Comparison of ENCODE assay signal across 15 mouse cellular contexts in the genomic region with DNA sequence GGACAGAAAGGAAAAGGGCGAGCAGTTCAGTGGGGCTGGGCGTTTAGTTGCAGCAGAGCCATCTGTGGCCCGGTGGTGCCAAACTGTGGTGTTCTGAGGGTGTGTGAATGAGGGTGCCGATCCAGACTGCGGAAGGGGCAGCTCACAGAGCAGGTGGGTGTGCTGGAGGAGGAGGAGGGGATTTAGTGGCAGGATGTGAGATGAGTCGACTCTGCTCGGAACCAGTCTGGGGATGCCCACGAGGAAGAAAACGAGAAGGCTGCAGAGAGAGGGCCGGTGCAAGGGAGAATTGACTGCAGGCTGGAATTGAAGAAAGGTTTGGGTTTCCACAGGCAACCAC. TPM values are rescaled to one million over a fixed set of nuclear protein-coding genes. Genes with fewer than 3 reads are reported as not detected.
A peak's percentile ranks its signal among the peaks of the same experiment; 100 is the strongest.
DNase-seq lines count a peak whose midpoint lies in the region; ATAC-seq lines count a peak whose summit lies in the region.
"Had no signal": no experiment of that assay in that cellular context is flagged by ENCODE, and none has a peak within 500 bp of the region (broad histone marks: within the 10 kb centered on the region; RNA-seq: fewer than 3 reads in every experiment).

No protein-coding gene starts in this region.

- H3K27ac ChIP-seq in embryonic facial prominence, embryonic 13.5 days = 0 out of 2 replicates have a peak overlapping the region, but pooled peaks have one; percentile 11
- no peak overlapping the region for H3K27ac ChIP-seq in embryonic facial prominence, embryonic 10.5 days (replicated peaks)
- peak overlapping the region; percentile 57 for H3K27ac ChIP-seq in forebrain, embryonic 12.5 days
- H3K27ac ChIP-seq: liver, embryonic 15.5 days; midbrain, embryonic 15.5 days had no signal

- intact Hi-C loops in left cerebral cortex, postnatal 36 days (cut with DNase I) = no loop called here
- intact Hi-C loops in left cerebral cortex, postnatal 4 days (cut with DNase I) = no loop called here

- no peak for DNase-seq in embryonic facial prominence, embryonic 10.5 days (ENCODE audit: low spot score)
- DNase-seq in left cerebral cortex, postnatal 36 days (ENCODE audit: low spot score in 2 of 2) = peak; percentile 49 to 70
- no peak for DNase-seq in left cerebral cortex, postnatal 4 days
- DNase-seq in kidney, postnatal 14 days = no peak
- no peak for DNase-seq in urinary bladder, adult 2 months (ENCODE audit: low spot score)
- DNase-seq: adrenal gland, postnatal 10 days; cerebellum, postnatal 36 days; gastrocnemius, postnatal 10 days; kidney, adult 11 months; spleen, adult 18-20 months had no signal

- peaks cover 27% of the 10 kb centered on the region for H3K4me1 ChIP-seq in embryonic facial prominence, embryonic 13.5 days
- H3K4me1 ChIP-seq in embryonic facial prominence, embryonic 10.5 days = peaks cover 35% of the 10 kb centered on the region
- H3K4me1 ChIP-seq in forebrain, embryonic 12.5 days = peaks cover 38% of the 10 kb centered on the region

- 0 out of 2 replicates have a peak, but pooled peaks cover 2% of the 10 kb centered on the region for H3K36me3 ChIP-seq in embryonic facial prominence, embryonic 13.5 days
- H3K36me3 ChIP-seq in embryonic facial prominence, embryonic 10.5 days (replicated peaks) = peaks cover 10% of the 10 kb centered on the region; the same call in 1 of the 2 replicates
- H3K36me3 ChIP-seq in forebrain, embryonic 12.5 days (replicated peaks) = 0 out of 2 replicates have a peak, but pooled peaks cover 3% of the 10 kb centered on the region
- H3K36me3 ChIP-seq: liver, embryonic 15.5 days; midbrain, embryonic 15.5 days had no signal

- no peak overlapping the region for H3K9ac ChIP-seq in embryonic facial prominence, embryonic 13.5 days
- H3K9ac ChIP-seq in forebrain, embryonic 12.5 days = no peak overlapping the region
- H3K9ac ChIP-seq: liver, embryonic 15.5 days; midbrain, embryonic 15.5 days had no signal

- H3K9me3 ChIP-seq in embryonic facial prominence, embryonic 13.5 days = no peaks in the 10 kb centered on the region
- H3K9me3 ChIP-seq in embryonic facial prominence, embryonic 10.5 days = no peaks in the 10 kb centered on the region
- H3K9me3 ChIP-seq in forebrain, embryonic 12.5 days = no peaks in the 10 kb centered on the region
- H3K9me3 ChIP-seq: liver, embryonic 15.5 days; midbrain, embryonic 15.5 days had no signal

- H3K4me3 ChIP-seq in embryonic facial prominence, embryonic 13.5 days = no peak overlapping the region
- H3K4me3 ChIP-seq in embryonic facial prominence, embryonic 10.5 days = no peak overlapping the region
- no peak overlapping the region for H3K4me3 ChIP-seq in forebrain, embryonic 12.5 days (replicated peaks)
- H3K4me3 ChIP-seq: liver, embryonic 15.5 days; midbrain, embryonic 15.5 days had no signal

- no peak for ATAC-seq in embryonic facial prominence, embryonic 13.5 days (ENCODE audit: insufficient number of reproducible peaks, insufficient read depth, low FRiP score, low TSS enrichment, low read depth)
- ATAC-seq in forebrain, embryonic 12.5 days (ENCODE audit: low FRiP score) = peak; percentile 18; the same call in 1 of the 2 replicates
- ATAC-seq in inflammation-experienced regulatory T-cells, adult 6 months = peak; percentile 49
- ATAC-seq: midbrain, embryonic 15.5 days had no signal

- WGBS in embryonic facial prominence, embryonic 13.5 days = 59% methylated on average over 10 of the region's 10 CpGs
- WGBS in embryonic facial prominence, embryonic 10.5 days = 77% methylated on average over 10 of the region's 10 CpGs
- 69% methylated on average over 10 of the region's 10 CpGs for WGBS in forebrain, embryonic 12.5 days

- no peak overlapping the region for H3K4me2 ChIP-seq in embryonic facial prominence, embryonic 13.5 days
- H3K4me2 ChIP-seq in forebrain, embryonic 12.5 days = no peak overlapping the region
- H3K4me2 ChIP-seq: liver, embryonic 15.5 days; midbrain, embryonic 15.5 days had no signal

- no peaks in the 10 kb centered on the region for H3K27me3 ChIP-seq in embryonic facial prominence, embryonic 13.5 days
- H3K27me3 ChIP-seq in embryonic facial prominence, embryonic 10.5 days (replicated peaks; ENCODE audit: low read depth, poor library complexity, severe bottlenecking) = no peaks in the 10 kb centered on the region
- H3K27me3 ChIP-seq in forebrain, embryonic 12.5 days = no peaks in the 10 kb centered on the region
- H3K27me3 ChIP-seq: liver, embryonic 15.5 days; midbrain, embryonic 15.5 days had no signal

RNA-seq across cellular contexts. Expression of a gene that starts 24.0 kb away (rescaled TPM):
- 13.9 and 16.1 TPM in 2 replicates for polyA plus RNA-seq in embryonic facial prominence, embryonic 13.5 days (2015; fragmentation: Nextera tagmentation; extraction: Ambion mirVana)
- 16.6 and 17.0 TPM in 2 replicates for polyA plus RNA-seq in embryonic facial prominence, embryonic 10.5 days (2016; fragmentation: Nextera tagmentation; extraction: Ambion mirVana)
- 10 to 100 TPM; 14.1 to 18.1 TPM for total RNA-seq in left cerebral cortex, postnatal 36 days (2021)
- 10 to 100 TPM; 18.8 to 27.2 TPM for total RNA-seq in left cerebral cortex, postnatal 4 days (2021)
- polyA plus RNA-seq in forebrain, embryonic 12.5 days (2016; fragmentation: Nextera tagmentation; extraction: Ambion mirVana) = 15.0 and 16.1 TPM in 2 replicates
- 10 to 100 TPM; 10.0 to 16.8 (median 11.9) TPM for polyA plus RNA-seq in inflammation-experienced regulatory T-cells, adult 6 months (2017; shearing (Covaris generic))
- polyA plus RNA-seq in urinary bladder, adult 2 months (2012; rRNA removed) = 29.9 and 31.5 TPM in 2 replicates

Comparison
In these comparisons a context has a peak if more than half of its experiments do, and no peak if none do; other contexts are left out.
1. DNase-seq: peak in left cerebral cortex, postnatal 36 days (2 of 2); none in embryonic facial prominence, embryonic 10.5 days (single experiment), left cerebral cortex, postnatal 4 days (single experiment), kidney, postnatal 14 days (single experiment) and urinary bladder, adult 2 months (single experiment).